Mouse (Mus musculus) gastrocnemius, adult 18-20 months (tissue): ENCODE measurements at regions not wholly inside any gene's neighbourhood (a gene's known extent, or its start where the extent isn't known, plus 50 kb on each side); places are given as distances from the start of the nearest gene placed in this dataset.

ENCODE experiments used
- DNase-seq: peaks from one replicate; pipeline ENCODE4 v3.0.0; 2021; ENCODE audit warnings: low spot score

DNA sequence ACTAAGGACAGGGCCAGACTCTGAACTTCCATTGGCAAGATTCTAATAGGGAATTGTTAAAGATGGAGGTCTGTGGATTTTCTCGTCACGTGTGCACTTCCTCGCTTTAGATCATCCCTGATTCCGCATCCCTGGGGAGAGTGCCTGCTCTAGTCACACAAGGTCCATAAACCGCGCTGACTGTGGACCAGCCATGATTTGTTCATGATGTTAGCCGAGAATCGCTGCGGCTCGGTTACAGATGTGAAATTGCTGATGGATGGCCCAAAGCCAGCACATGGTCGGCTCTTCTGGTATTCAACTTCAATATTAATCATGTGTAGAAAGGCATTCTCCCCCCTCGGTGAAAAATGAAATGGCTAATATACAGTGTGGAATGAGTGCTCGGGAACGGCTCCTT, 387.6 kb upstream of the Nfe2l3 start:
- DNase-seq = no peak

DNA sequence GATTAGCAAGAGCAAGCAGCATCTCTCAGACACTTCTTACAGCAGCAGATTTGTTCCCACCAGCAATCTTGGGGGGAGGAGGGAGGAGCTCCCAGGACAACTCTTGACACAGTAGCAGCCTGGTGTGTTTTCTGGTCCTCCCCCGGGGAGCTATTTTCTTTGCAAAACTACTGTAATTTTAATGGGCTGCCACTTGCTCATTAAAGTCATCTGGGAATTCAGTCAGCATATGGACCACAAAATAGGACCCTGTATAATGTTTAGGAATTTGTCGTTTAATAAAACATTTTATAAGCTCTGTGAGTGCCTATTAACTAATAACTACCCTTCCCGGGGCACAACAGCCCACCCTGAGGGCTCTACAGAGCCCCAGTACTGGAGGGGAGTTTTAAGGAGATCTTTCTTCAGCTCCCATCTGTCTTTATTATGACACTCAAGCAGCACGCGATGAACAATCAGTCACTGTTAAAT, 380.0 kb upstream of the Nfe2l3 start:
- no peak for DNase-seq

- DNase-seq = no peak
These were observed 375.2 kb upstream of the Nfe2l3 start for GRCm38 (mm10) chr6:51057229-51057628.

DNA sequence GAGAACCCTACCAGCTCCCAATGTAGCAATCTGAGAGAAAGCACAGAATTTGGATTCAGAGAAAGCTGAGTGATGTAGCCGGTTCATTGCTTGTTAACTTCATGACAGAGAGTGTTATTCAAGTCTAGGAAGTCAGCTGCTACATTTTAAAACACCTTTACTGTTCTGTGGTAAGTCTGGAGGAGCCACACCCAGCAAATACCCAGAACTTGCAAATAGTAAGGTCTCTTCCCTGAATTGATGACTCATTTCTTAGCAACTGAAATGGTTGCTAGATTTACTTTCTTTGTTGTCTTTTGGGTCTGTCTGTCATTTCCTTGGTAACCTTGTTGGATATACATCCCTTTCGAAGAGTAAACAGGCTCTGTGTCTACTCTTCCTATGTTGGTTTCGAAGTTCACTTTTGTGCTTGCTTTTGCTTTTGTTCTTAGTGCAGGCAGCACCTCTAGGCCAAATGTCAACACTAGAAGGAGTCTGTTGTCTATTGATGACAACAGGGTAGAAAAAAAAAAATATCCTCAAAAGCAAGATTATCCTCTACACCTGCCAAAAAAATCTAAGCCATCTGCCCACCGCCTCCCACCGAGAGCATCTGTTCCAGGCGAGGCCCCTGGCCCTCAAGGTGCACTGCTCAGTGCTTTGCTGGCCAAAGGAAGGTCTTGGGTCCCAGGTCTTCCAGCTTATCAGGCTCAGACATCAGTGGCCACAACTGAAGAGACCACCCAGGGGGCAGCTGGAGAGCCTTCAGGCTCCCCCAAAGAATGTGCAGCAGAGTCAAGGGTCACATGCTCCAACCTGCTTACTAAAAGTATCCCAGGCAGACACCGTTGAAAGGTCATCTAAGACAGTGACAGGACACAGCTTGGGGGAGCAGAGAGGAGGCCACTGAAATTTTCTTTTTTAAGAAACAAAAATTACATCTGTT, 372.3 kb upstream of the Nfe2l3 start:
- DNase-seq = no peak

- no peak for DNase-seq
These were observed 371.5 kb upstream of the Nfe2l3 start for GRCm38 (mm10) chr6:51060848-51061535.

GRCm38 (mm10) chr6:51065156-51065555, 367.3 kb upstream of the Nfe2l3 start:
- DNase-seq = no peak

GRCm38 (mm10) chr6:51067332-51067731, 365.1 kb upstream of the Nfe2l3 start:
- DNase-seq = no peak

GRCm38 (mm10) chr6:51069945-51070344, 362.5 kb upstream of the Nfe2l3 start:
- DNase-seq = no peak

DNA sequence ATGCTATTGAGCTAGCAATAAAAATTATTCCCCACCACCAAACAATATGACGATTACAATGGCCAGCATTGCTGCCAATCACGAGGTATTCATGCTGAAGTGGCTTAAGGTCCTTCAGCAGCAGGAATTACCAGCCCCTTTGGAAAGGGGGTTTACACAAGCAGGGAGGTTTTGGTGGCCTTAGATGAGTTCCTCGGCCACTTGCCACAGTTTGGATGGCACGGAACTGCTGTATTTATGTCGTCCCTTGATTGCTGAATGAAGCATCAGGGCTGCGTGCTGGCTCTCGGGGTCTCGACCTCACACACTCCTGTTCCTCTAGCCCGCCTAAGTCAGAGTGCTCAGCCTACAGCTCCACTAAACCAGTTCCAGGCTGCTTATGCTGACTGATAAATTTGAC, 361.2 kb upstream of the Nfe2l3 start:
- DNase-seq = no peak

- no peak for DNase-seq
These were observed 357.4 kb upstream of the Nfe2l3 start for GRCm38 (mm10) chr6:51075026-51075425.

- no peak for DNase-seq
These were observed 355.4 kb upstream of the Nfe2l3 start for GRCm38 (mm10) chr6:51076861-51077768.

GRCm38 (mm10) chr6:51077769-51078096, 354.7 kb upstream of the Nfe2l3 start:
- no peak for DNase-seq

DNA sequence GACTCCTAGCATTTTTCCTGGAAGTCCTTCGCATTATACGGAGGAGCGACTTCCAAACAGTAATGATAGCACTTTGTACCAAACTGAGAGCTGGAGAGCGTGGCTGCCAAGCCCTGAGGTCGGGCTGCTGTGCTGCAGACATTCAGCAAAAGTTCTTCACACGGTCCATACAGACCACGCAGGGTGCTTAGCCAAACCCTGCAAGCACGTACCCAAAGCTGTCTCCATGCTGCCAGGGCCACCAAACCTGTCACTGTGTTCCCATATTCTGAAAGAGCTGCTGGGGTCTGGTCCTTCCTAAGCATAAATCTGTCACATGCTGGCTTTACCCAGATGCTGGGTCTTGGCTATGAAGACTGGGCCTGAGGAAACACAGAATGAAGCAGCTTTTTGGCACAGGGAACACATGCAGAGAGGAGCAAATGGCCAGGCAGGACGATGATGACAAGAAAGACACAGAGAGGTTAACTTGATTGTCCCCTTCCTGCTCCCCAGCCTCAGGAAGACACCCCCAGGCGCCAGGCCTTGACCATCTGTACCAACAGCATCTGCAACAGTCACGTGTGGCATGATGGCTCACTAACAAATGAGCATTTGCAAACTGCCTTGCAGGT, 354.0 kb upstream of the Nfe2l3 start:
- DNase-seq = no peak

- DNase-seq = peak; percentile 15
These were observed 353.5 kb upstream of the Nfe2l3 start for GRCm38 (mm10) chr6:51078967-51079355.

GRCm38 (mm10) chr6:51081056-51081455, 351.4 kb upstream of the Nfe2l3 start:
- peak; percentile 25 for DNase-seq

DNA sequence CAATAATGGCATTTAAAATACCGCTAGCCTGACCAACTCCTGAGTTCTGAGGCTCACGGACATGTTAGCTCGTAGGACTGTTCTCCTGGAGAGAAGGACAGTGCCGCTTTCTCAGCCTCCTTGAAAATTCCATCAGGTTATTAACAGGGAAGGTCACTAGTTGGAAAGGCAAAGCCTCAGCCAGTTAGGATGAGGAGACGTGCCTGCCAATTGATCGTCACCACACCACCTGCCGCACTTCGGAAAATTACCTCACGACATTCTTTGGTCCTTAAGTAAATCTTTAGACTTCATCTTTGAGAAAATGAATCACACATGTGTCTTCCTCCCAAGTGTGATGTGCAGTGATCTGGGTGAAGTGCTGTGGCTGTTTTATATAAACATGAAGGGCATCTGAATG, 347.8 kb upstream of the Nfe2l3 start:
- DNase-seq = no peak

GRCm38 (mm10) chr6:51085547-51085946, 346.9 kb upstream of the Nfe2l3 start:
- DNase-seq = no peak

DNA sequence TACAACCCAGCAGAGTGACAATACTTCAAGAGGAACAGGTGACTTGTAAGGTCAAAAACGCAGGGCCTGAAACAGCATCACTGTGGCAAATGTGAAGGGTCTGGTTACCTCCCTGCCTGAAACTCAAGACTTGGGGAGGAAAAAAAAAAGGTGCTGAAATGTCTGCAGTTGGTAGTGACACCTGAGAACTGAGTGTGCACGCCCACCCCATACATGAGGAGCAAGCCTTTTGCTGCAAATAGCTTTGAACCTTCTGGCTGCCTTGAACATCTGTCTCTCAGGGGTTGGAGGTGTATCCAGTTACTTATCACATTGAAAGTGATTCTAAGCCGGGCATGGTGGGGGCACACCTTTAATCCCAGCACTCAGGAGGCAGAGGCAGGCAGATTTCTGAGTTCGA, 346.1 kb upstream of the Nfe2l3 start:
- DNase-seq = no peak

- no peak for DNase-seq
These were observed 344.7 kb upstream of the Nfe2l3 start for GRCm38 (mm10) chr6:51087806-51088205.

GRCm38 (mm10) chr6:51088641-51089372, 343.7 kb upstream of the Nfe2l3 start:
- no peak for DNase-seq

- DNase-seq = no peak
These were observed 339.3 kb upstream of the Nfe2l3 start for GRCm38 (mm10) chr6:51093196-51093595.
